Mouse (Mus musculus): ENCODE data around the gene Kndc1. TPM values are rescaled to one million over a fixed set of nuclear protein-coding genes. Genes with fewer than 3 reads are reported as not detected.

Kndc1 gene
- polyA plus RNA-seq, 1 experiment from 2014 or later: 0.06 TPM

- no peak overlapping the region for H3K4me2 ChIP-seq
- H3K27ac ChIP-seq (ENCODE audit: poor library complexity, severe bottlenecking): no peak overlapping the region
- H3K36me3 ChIP-seq: no peaks in the 10 kb centered on the region
- peaks cover 27% of the 10 kb centered on the region for H3K27me3 ChIP-seq (replicated peaks)
- ATAC-seq (ENCODE audit: insufficient number of reproducible peaks, low FRiP score): no peak
- no peaks in the 10 kb centered on the region for H3K4me1 ChIP-seq (replicated peaks)
- no peak overlapping the region for H3K4me3 ChIP-seq
- no peak overlapping the region for H3K9ac ChIP-seq
- H3K9me3 ChIP-seq (replicated peaks): no peaks in the 10 kb centered on the region
- WGBS: 63% methylated on average over 10 of the region's 10 CpGs
Measured at GRCm38 (mm10) chr7:139877167-139877792, 17.2 kb upstream of the Kndc1 start.

DNA sequence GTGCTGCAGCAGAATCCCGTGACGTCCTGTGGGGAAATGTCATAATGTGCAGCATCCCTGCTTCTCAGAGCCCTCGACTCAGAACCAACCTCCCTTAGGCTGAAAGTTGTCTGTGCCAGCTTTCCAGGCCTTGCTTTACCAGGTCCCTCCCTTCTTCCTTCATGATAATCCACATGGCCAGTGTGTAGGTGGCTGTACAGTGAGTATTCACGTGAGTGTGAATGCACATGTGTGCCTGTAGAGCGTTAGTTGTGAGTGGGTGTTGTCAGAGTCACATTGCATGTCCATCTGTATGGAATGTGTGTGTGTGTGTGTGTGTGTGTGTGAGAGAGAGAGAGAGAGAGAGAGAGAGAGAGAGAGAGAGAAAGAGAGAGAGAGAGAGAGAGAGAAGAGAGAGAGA is 16.4 kb upstream of the Kndc1 start:
- 77% methylated on average over 5 of the region's 5 CpGs for WGBS
- Histone ChIP-seq H3K9me3 (replicated peaks) (no peaks in the 10 kb centered on the region), H3K4me3 (no peak overlapping the region), H3K27me3 (replicated peaks) (peaks cover 27% of the 10 kb centered on the region), H3K4me1 (replicated peaks) (no peaks in the 10 kb centered on the region), H3K36me3 (no peaks in the 10 kb centered on the region), H3K27ac (ENCODE audit: poor library complexity, severe bottlenecking) (no peak overlapping the region), H3K4me2 (no peak overlapping the region), H3K9ac (no peak overlapping the region)
- no peak for ATAC-seq (ENCODE audit: insufficient number of reproducible peaks, low FRiP score)

DNA sequence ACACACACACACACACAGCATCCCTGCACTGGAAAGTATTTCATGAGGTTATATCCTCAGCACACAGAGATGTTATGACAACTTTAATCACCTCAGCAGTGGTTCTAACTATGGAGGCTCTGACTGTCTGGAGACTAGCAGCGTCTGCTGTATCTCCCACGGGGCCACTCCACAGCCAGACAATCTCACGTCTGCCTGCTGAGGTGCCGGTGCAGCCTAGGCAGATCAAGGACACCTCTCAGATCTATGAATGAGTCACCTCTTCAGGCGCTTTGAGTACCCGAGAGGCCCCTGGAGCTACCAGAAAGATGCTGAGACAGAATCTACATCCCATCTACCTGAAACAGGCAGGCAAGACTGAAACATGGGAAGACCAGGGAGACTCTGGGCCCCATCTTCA is 15.9 kb upstream of the Kndc1 start:
- Histone ChIP-seq H3K9me3 (replicated peaks) (no peaks in the 10 kb centered on the region), H3K27me3 (replicated peaks) (peaks cover 27% of the 10 kb centered on the region), H3K4me1 (replicated peaks) (no peaks in the 10 kb centered on the region), H3K9ac (no peak overlapping the region), H3K4me2 (no peak overlapping the region), H3K4me3 (no peak overlapping the region), H3K36me3 (no peaks in the 10 kb centered on the region), H3K27ac (ENCODE audit: poor library complexity, severe bottlenecking) (no peak overlapping the region)
- no peak for ATAC-seq (ENCODE audit: insufficient number of reproducible peaks, low FRiP score)
- WGBS: 34% methylated on average over 6 of the region's 6 CpGs

- no peak overlapping the region for H3K4me2 ChIP-seq
- no peak for ATAC-seq (ENCODE audit: insufficient number of reproducible peaks, low FRiP score)
Measured at GRCm38 (mm10) chr7:139883545-139883944, 11.0 kb upstream of the Kndc1 start.

GRCm38 (mm10) chr7:139891779-139892178 is 2.7 kb upstream of the Kndc1 start:
- ATAC-seq (ENCODE audit: insufficient number of reproducible peaks, low FRiP score): no peak
- WGBS: 53% methylated on average over 5 of the region's 5 CpGs
- Histone ChIP-seq H3K27me3 (replicated peaks) (peaks cover 58% of the 10 kb centered on the region), H3K27ac (ENCODE audit: poor library complexity, severe bottlenecking) (no peak overlapping the region), H3K36me3 (no peaks in the 10 kb centered on the region), H3K9ac (no peak overlapping the region), H3K9me3 (replicated peaks) (no peaks in the 10 kb centered on the region), H3K4me2 (no peak overlapping the region), H3K4me3 (no peak overlapping the region), H3K4me1 (replicated peaks) (peaks cover 18% of the 10 kb centered on the region)

More at GRCm38 (mm10) chr7:139883545-139883944, 11.0 kb upstream of the Kndc1 start:
- WGBS: 78% methylated on average over 4 of the region's 4 CpGs
- H3K36me3 ChIP-seq: no peaks in the 10 kb centered on the region
- H3K27ac ChIP-seq (ENCODE audit: poor library complexity, severe bottlenecking): no peak overlapping the region
- no peak overlapping the region for H3K4me3 ChIP-seq
- H3K27me3 ChIP-seq (replicated peaks): peaks cover 17% of the 10 kb centered on the region; the same call in 1 of the 2 replicates
- H3K4me1 ChIP-seq (replicated peaks): no peaks in the 10 kb centered on the region
- no peaks in the 10 kb centered on the region for H3K9me3 ChIP-seq (replicated peaks)
- H3K9ac ChIP-seq: no peak overlapping the region

- H3K9me3 ChIP-seq (replicated peaks): no peaks in the 10 kb centered on the region
- H3K27me3 ChIP-seq (replicated peaks): peaks cover 85% of the 10 kb centered on the region
- ATAC-seq (ENCODE audit: insufficient number of reproducible peaks, low FRiP score): no peak
- H3K9ac ChIP-seq: no peak overlapping the region
- no peaks in the 10 kb centered on the region for H3K36me3 ChIP-seq
- no peak overlapping the region for H3K4me2 ChIP-seq
- H3K27ac ChIP-seq (ENCODE audit: poor library complexity, severe bottlenecking): no peak overlapping the region
- WGBS: 75% methylated on average over 7 of the region's 7 CpGs
- peaks cover 18% of the 10 kb centered on the region for H3K4me1 ChIP-seq (replicated peaks)
- no peak overlapping the region for H3K4me3 ChIP-seq
Measured at GRCm38 (mm10) chr7:139896271-139896670, 1.8 kb downstream of the Kndc1 start.

- H3K9me3 ChIP-seq (replicated peaks): no peaks in the 10 kb centered on the region
- H3K4me1 ChIP-seq (replicated peaks): peaks cover 17% of the 10 kb centered on the region
- 71% methylated on average over 7 of the region's 7 CpGs for WGBS
- no peak overlapping the region for H3K4me2 ChIP-seq
- H3K36me3 ChIP-seq: no peaks in the 10 kb centered on the region
- H3K9ac ChIP-seq: no peak overlapping the region
- peaks cover 86% of the 10 kb centered on the region for H3K27me3 ChIP-seq (replicated peaks)
- ATAC-seq (ENCODE audit: insufficient number of reproducible peaks, low FRiP score): no peak
- H3K27ac ChIP-seq (ENCODE audit: poor library complexity, severe bottlenecking): no peak overlapping the region
- H3K4me3 ChIP-seq: no peak overlapping the region
Measured at GRCm38 (mm10) chr7:139896796-139897195, 2.3 kb downstream of the Kndc1 start.

GRCm38 (mm10) chr7:139898606-139899005 is 4.1 kb downstream of the Kndc1 start:
- ATAC-seq (ENCODE audit: insufficient number of reproducible peaks, low FRiP score): no peak
- H3K4me3 ChIP-seq: no peak overlapping the region
- H3K36me3 ChIP-seq: no peaks in the 10 kb centered on the region
- H3K27me3 ChIP-seq (replicated peaks): peaks cover 86% of the 10 kb centered on the region
- H3K4me2 ChIP-seq: no peak overlapping the region
- WGBS: 66% methylated on average over 2 of the region's 2 CpGs
- no peak overlapping the region for H3K27ac ChIP-seq (ENCODE audit: poor library complexity, severe bottlenecking)
- H3K4me1 ChIP-seq (replicated peaks): peaks cover 8% of the 10 kb centered on the region; the same call in 1 of the 2 replicates
- H3K9me3 ChIP-seq (replicated peaks): no peaks in the 10 kb centered on the region
- H3K9ac ChIP-seq: no peak overlapping the region

DNA sequence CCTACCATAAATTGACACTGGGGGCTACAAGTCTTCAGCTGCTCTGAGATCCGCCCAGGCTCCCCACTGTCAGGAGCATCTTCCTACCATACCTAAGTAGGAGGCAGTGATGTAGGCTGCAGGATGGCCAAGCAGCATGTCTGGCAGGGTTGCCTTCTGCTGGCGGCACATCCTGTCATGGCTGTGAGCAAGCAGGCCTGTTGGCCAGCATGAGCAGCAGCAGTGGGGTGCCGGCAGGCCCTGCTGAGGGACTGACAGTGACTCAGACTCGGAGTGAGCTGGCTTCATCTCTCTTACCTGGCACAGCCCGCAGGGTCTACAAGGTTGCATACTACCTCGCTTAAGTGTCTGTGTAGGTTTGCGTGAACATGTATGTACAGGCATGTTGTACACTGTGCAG is 5.0 kb downstream of the Kndc1 start:
- peaks cover 79% of the 10 kb centered on the region for H3K27me3 ChIP-seq (replicated peaks)
- H3K4me3 ChIP-seq: no peak overlapping the region
- H3K36me3 ChIP-seq: no peaks in the 10 kb centered on the region
- no peak for ATAC-seq (ENCODE audit: insufficient number of reproducible peaks, low FRiP score)
- no peak overlapping the region for H3K9ac ChIP-seq
- 60% methylated on average over 7 of the region's 7 CpGs for WGBS
- no peak overlapping the region for H3K27ac ChIP-seq (ENCODE audit: poor library complexity, severe bottlenecking)
- no peaks in the 10 kb centered on the region for H3K9me3 ChIP-seq (replicated peaks)
- H3K4me1 ChIP-seq (replicated peaks): peaks cover 7% of the 10 kb centered on the region; the same call in 1 of the 2 replicates
- H3K4me2 ChIP-seq: no peak overlapping the region

- Histone ChIP-seq H3K4me3 (no peak overlapping the region), H3K9me3 (replicated peaks) (no peaks in the 10 kb centered on the region), H3K36me3 (no peaks in the 10 kb centered on the region), H3K9ac (no peak overlapping the region), H3K4me1 (replicated peaks) (no peaks in the 10 kb centered on the region), H3K4me2 (no peak overlapping the region), H3K27ac (ENCODE audit: poor library complexity, severe bottlenecking) (no peak overlapping the region), H3K27me3 (replicated peaks) (peaks cover 69% of the 10 kb centered on the region)
- 84% methylated on average over 7 of the region's 7 CpGs for WGBS
- ATAC-seq (ENCODE audit: insufficient number of reproducible peaks, low FRiP score): no peak
Measured at GRCm38 (mm10) chr7:139900456-139900855, 6.0 kb downstream of the Kndc1 start.

GRCm38 (mm10) chr7:139900896-139901295 is 6.4 kb downstream of the Kndc1 start:
- no peaks in the 10 kb centered on the region for H3K4me1 ChIP-seq (replicated peaks)
- whole genome bisulfite sequencing: 76% methylated on average over 6 of the region's 6 CpGs
- no peak overlapping the region for H3K9ac ChIP-seq
- H3K4me3 ChIP-seq: no peak overlapping the region
- H3K27ac ChIP-seq (ENCODE audit: poor library complexity, severe bottlenecking): no peak overlapping the region
- no peaks in the 10 kb centered on the region for H3K9me3 ChIP-seq (replicated peaks)
- ATAC-seq (ENCODE audit: insufficient number of reproducible peaks, low FRiP score): no peak
- peaks cover 65% of the 10 kb centered on the region for H3K27me3 ChIP-seq (replicated peaks)
- no peaks in the 10 kb centered on the region for H3K36me3 ChIP-seq
- no peak overlapping the region for H3K4me2 ChIP-seq

- H3K4me2 ChIP-seq: no peak overlapping the region
- no peak overlapping the region for H3K9ac ChIP-seq
- H3K4me3 ChIP-seq: no peak overlapping the region
- H3K36me3 ChIP-seq: no peaks in the 10 kb centered on the region
- H3K9me3 ChIP-seq (replicated peaks): no peaks in the 10 kb centered on the region
- WGBS: 40% methylated on average over 1 of the region's 1 CpGs
- H3K4me1 ChIP-seq (replicated peaks): 0 out of 2 replicates have a peak, but pooled peaks cover 6% of the 10 kb centered on the region
- ATAC-seq (ENCODE audit: insufficient number of reproducible peaks, low FRiP score): no peak
- H3K27ac ChIP-seq (ENCODE audit: poor library complexity, severe bottlenecking): no peak overlapping the region
- peaks cover 54% of the 10 kb centered on the region for H3K27me3 ChIP-seq (replicated peaks)
Measured at GRCm38 (mm10) chr7:139901981-139902380, 7.5 kb downstream of the Kndc1 start.
